Mouse (Mus musculus) mammary gland, adult 2 months (tissue): Measurements from ENCODE around the gene Rnase2b. TPM values are rescaled to one million over a fixed set of nuclear protein-coding genes. Genes with fewer than 3 reads are reported as not detected.

Source experiments
- polyA plus RNA-seq: library from polyadenylated mRNA; depleted of rRNA; stranded (reverse); fragments of >200 nt; gene quantifications from 2 replicates; pipeline ENCODE4 v1.2.3, GENCODE M21; 2012; ENCODE audit warnings: low replicate concordance; rRNA removed

Rnase2b gene
- polyA plus RNA-seq = 1.9 TPM in 1 of 2 replicates, not detected in the other

DNA sequence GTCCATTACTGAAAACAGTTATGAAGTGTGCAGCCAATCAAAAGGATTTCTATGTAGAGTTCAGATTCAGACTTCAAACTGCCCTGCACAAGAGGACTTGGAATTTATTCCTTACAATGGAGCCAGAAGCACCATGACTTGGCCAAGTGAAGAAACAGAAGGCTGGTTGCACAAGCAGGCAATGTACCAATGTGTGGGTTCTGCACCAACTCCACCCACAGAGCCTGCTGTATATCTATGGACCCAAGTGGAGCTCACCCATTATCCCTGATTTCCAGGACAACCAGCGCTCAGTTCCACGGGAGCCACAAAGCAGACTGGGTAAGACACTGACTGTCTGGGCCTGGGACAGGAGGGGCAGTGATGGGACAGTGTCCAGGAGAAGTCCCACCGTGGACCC, at the start of gene Rnase2b:
TSS of gene Rnase2b (plus strand) at position 285 of the 400 bp plus-strand sequence.

DNA sequence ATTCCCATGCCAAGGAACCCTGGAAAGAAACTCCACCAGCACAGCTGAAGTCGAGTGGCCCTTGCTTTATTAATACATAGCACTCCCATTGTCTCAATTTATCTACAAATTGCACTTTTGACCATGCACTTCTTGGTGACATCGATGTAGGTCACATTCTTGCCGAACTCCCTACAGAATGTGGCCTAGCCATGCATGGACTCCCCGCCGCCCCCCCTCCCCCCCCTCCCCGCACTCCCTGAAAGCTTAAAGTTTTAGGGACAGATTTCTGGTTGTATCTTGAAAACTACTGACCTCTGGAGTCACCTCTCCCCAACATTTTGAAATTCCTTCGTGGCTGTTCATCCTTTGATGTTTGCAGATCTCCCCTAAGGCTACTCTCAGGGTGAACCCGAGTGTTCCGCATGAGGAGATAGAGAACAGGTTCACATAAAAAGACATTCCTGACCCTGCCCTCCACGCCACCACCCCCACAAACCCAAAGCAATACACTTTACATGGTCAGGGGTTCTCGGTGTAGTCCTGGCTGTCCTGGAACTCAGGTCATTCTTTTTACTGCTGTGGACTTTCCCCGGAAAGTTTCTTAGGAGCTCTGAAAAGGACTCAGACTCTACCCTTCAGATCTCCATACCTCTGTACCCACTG, 48.0 kb upstream of the Rnase2b start, which contains the start of gene Eddm3b:
TSS of gene Eddm3b (plus strand) at position 511 of the 645 bp plus-strand sequence.

DNA sequence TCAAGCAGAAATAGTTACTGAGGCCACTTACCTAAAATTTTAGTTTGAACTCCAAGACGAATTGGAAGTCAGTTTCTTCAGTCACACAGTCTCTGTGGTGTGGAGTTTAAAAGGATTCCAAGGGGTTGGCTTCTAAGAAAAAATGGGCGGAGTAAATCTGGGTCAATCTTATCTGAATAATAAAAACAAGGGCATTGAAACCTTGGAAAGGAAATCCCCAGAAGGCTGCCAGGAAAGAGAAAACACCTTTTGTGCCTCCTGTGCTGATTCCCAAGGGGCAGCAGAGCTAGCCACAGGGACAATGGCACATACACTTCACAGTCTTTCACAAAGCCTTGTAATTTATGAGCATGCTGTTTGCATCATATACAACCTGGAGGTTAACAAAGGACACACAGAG, 15.4 kb upstream of the Rnase2b start, which contains the start of gene Rnase1:
TSS of gene Rnase1 (minus strand) at position 101 of the 400 bp plus-strand sequence.

GRCm38 (mm10) chr14:51199098-51200023, 37.3 kb downstream of the Rnase2b start, which contains the start of gene Ang2:
TSS of gene Ang2 (minus strand) at chr14:51199148.

GRCm38 (mm10) chr14:51203115-51203514, 41.1 kb downstream of the Rnase2b start, which contains the start of gene Ear14:
TSS of gene Ear14 (plus strand) at chr14:51203391.

Other genes with a start within 250 kb of the Rnase2b start
- gene Osgep, start 237.4 kb upstream of the Rnase2b start, polyA plus RNA-seq = 91.2 and 179 TPM in 2 replicates
- 32.1 and 70.1 TPM in 2 replicates for gene Apex1, start 237.3 kb upstream of the Rnase2b start, polyA plus RNA-seq
- gene Pip4p1, start 231.4 kb upstream of the Rnase2b start, polyA plus RNA-seq = 100 and 139 TPM in 2 replicates
- 32.2 and 73.1 TPM in 2 replicates for gene Pnp, start 231.2 kb upstream of the Rnase2b start, polyA plus RNA-seq
- 13.4 and 26.9 TPM in 2 replicates for gene Gm49342, start 217.7 kb upstream of the Rnase2b start, polyA plus RNA-seq
- gene Pnp2, start 206.3 kb upstream of the Rnase2b start, polyA plus RNA-seq = 1.5 and 3.5 TPM in 2 replicates
- gene Rnase10, start 154.5 kb upstream of the Rnase2b start, polyA plus RNA-seq = 0.38 and 0.83 TPM in 2 replicates
- not detected in 2 replicates for gene Rnase9, start 120.4 kb upstream of the Rnase2b start, polyA plus RNA-seq
- gene Rnase11, start 112.1 kb upstream of the Rnase2b start, polyA plus RNA-seq = not detected in 2 replicates
- not detected in 2 replicates for gene Rnase12, start 104.6 kb upstream of the Rnase2b start, polyA plus RNA-seq
- gene Olfr750, start 87.8 kb upstream of the Rnase2b start, polyA plus RNA-seq = not detected in 2 replicates
- 251 and 590 TPM in 2 replicates for gene Rnase4, start 71.2 kb upstream of the Rnase2b start, polyA plus RNA-seq
- 13.7 and 30.3 TPM in 2 replicates for gene Ang, start 71.1 kb upstream of the Rnase2b start, polyA plus RNA-seq
- gene Eddm3b, start 47.8 kb upstream of the Rnase2b start, polyA plus RNA-seq = not detected in 2 replicates
- 32.8 and 44.9 TPM in 2 replicates for gene Rnase6, start 38.4 kb upstream of the Rnase2b start, polyA plus RNA-seq
- gene Rnase1, start 15.5 kb upstream of the Rnase2b start, polyA plus RNA-seq = 0.23 and 1.6 TPM in 2 replicates
- gene Ang2, start 36.9 kb downstream of the Rnase2b start, polyA plus RNA-seq = not detected in 2 replicates
- gene Ear14, start 41.1 kb downstream of the Rnase2b start, polyA plus RNA-seq = not detected in 2 replicates
- 0.20 TPM in 1 of 2 replicates, not detected in the other for gene Rnase2a, start 93.9 kb downstream of the Rnase2b start, polyA plus RNA-seq
- gene Gm7247, start 199.5 kb downstream of the Rnase2b start, polyA plus RNA-seq = not detected in 2 replicates
- not detected in 2 replicates for gene Vmn2r88, start 248.6 kb downstream of the Rnase2b start, polyA plus RNA-seq